Mouse (Mus musculus) forebrain, embryonic 13.5 days (tissue): ENCODE results near the gene Xylt1. TPM values are rescaled to one million over a fixed set of nuclear protein-coding genes. Genes with fewer than 3 reads are reported as not detected.

Experiments
- ATAC-seq: fragments of 200-750 bp; cut with Nextera tagmentation; 2 replicates; pipeline ENCODE4 v1.8.0; 2017
- H3K27ac ChIP-seq: fragments of 300-500 bp; sonication (generic); 2 replicates; pipeline ENCODE4 v1.5.1; 2015; ENCODE audit warnings: inconsistent platforms, mild to moderate bottlenecking, moderate library complexity
- H3K27me3 ChIP-seq: fragments of 300-500 bp; sonication (generic); 2 replicates; pipeline ENCODE4 v1.6.1; 2015; ENCODE audit warnings: mild to moderate bottlenecking, inconsistent platforms
- H3K36me3 ChIP-seq: fragments of 300-500 bp; sonication (generic); 2 replicates; pipeline ENCODE4 v1.6.1; 2015; ENCODE audit warnings: mild to moderate bottlenecking, inconsistent platforms; ENCODE audit not compliant: poor library complexity, severe bottlenecking
- H3K4me1 ChIP-seq: fragments of 300-500 bp; sonication (generic); 2 replicates; pipeline ENCODE4 v1.6.1; 2015; ENCODE audit warnings: inconsistent platforms
- H3K4me2 ChIP-seq: fragments of 300-500 bp; sonication (generic); 2 replicates; pipeline ENCODE4 v1.6.1; 2015; ENCODE audit warnings: inconsistent platforms, mild to moderate bottlenecking, moderate library complexity
- H3K4me3 ChIP-seq: fragments of 300-500 bp; sonication (generic); 2 replicates; pipeline ENCODE4 v1.5.1; 2015; ENCODE audit warnings: mild to moderate bottlenecking, inconsistent platforms
- H3K9ac ChIP-seq: fragments of 300-500 bp; sonication (generic); 2 replicates; pipeline ENCODE4 v1.6.1; 2015; ENCODE audit warnings: mild to moderate bottlenecking, inconsistent platforms
- H3K9me3 ChIP-seq: fragments of 300-500 bp; sonication (generic); replicated peaks from 2 replicates; pipeline ENCODE4 v1.6.1; 2016; ENCODE audit warnings: inconsistent platforms
- whole genome bisulfite sequencing: fragments of 180-500 bp; shearing (Covaris S2); methylation state at CpG from one replicate; pipeline ENCODE4 v1.1.7; 2015; 5-methylcytosine and 5-hydroxymethylcytosine counted together
- polyA plus RNA-seq: library from polyadenylated mRNA; unstranded; fragments of >200 nt; fragmentation: Nextera tagmentation; extraction: Ambion mirVana; gene quantifications from 2 replicates; pipeline ENCODE4 v1.2.1, GENCODE M21; 2015

Gene Xylt1
- polyA plus RNA-seq, 1 experiment from 2014 or later: 2.5 TPM

GRCm38 (mm10) chr7:117539931-117540330 lies 159.2 kb downstream of the Xylt1 start:
- Histone ChIP-seq H3K9ac (no peak overlapping the region), H3K9me3 (no peaks in the 10 kb centered on the region), H3K36me3 (no peaks in the 10 kb centered on the region), H3K4me2 (no peak overlapping the region), H3K27ac (no peak overlapping the region), H3K4me1 (peaks cover 20% of the 10 kb centered on the region; the same call in 1 of the 2 replicates), H3K4me3 (no peak overlapping the region), H3K27me3 (no peaks in the 10 kb centered on the region)
- 82% methylated on average over 5 of the region's 5 CpGs for WGBS
- ATAC-seq: no peak

GRCm38 (mm10) chr7:117540413-117540812 lies 159.6 kb downstream of the Xylt1 start:
- peaks cover 20% of the 10 kb centered on the region; the same call in 1 of the 2 replicates for H3K4me1 ChIP-seq
- H3K36me3 ChIP-seq: no peaks in the 10 kb centered on the region
- H3K4me2 ChIP-seq: no peak overlapping the region
- ATAC-seq: no peak
- 67% methylated on average over 5 of the region's 5 CpGs for WGBS
- no peak overlapping the region for H3K4me3 ChIP-seq
- no peaks in the 10 kb centered on the region for H3K27me3 ChIP-seq
- H3K9me3 ChIP-seq: no peaks in the 10 kb centered on the region
- H3K9ac ChIP-seq: no peak overlapping the region
- H3K27ac ChIP-seq: no peak overlapping the region

- Histone ChIP-seq H3K9ac (no peak overlapping the region), H3K9me3 (no peaks in the 10 kb centered on the region), H3K4me2 (no peak overlapping the region), H3K36me3 (no peaks in the 10 kb centered on the region), H3K4me3 (no peak overlapping the region), H3K27me3 (no peaks in the 10 kb centered on the region), H3K27ac (no peak overlapping the region), H3K4me1 (peaks cover 20% of the 10 kb centered on the region; the same call in 1 of the 2 replicates)
- 73% methylated on average over 1 of the region's 1 CpGs for WGBS
- ATAC-seq: no peak
Observed at GRCm38 (mm10) chr7:117541056-117541455, 160.3 kb downstream of the Xylt1 start.

GRCm38 (mm10) chr7:117541681-117542080 lies 160.9 kb downstream of the Xylt1 start:
- H3K9ac ChIP-seq: no peak overlapping the region
- H3K4me1 ChIP-seq: peaks cover 20% of the 10 kb centered on the region; the same call in 1 of the 2 replicates
- H3K9me3 ChIP-seq: no peaks in the 10 kb centered on the region
- H3K27ac ChIP-seq: no peak overlapping the region
- H3K36me3 ChIP-seq: no peaks in the 10 kb centered on the region
- H3K4me2 ChIP-seq: no peak overlapping the region
- ATAC-seq: no peak
- no peaks in the 10 kb centered on the region for H3K27me3 ChIP-seq
- H3K4me3 ChIP-seq: no peak overlapping the region
- 77% methylated on average over 3 of the region's 3 CpGs for WGBS

- Histone ChIP-seq H3K4me3 (no peak overlapping the region), H3K9me3 (no peaks in the 10 kb centered on the region), H3K27me3 (no peaks in the 10 kb centered on the region), H3K4me1 (peaks cover 25% of the 10 kb centered on the region), H3K27ac (no peak overlapping the region), H3K9ac (no peak overlapping the region), H3K36me3 (no peaks in the 10 kb centered on the region), H3K4me2 (no peak overlapping the region)
- no peak for ATAC-seq
- WGBS: 62% methylated on average over 8 of the region's 8 CpGs
Observed at GRCm38 (mm10) chr7:117543041-117543440, 162.3 kb downstream of the Xylt1 start.

GRCm38 (mm10) chr7:117544126-117544525 lies 163.3 kb downstream of the Xylt1 start:
- no peaks in the 10 kb centered on the region for H3K9me3 ChIP-seq
- no peak overlapping the region for H3K27ac ChIP-seq
- H3K9ac ChIP-seq: no peak overlapping the region
- WGBS: 61% methylated on average over 2 of the region's 2 CpGs
- H3K36me3 ChIP-seq: no peaks in the 10 kb centered on the region
- no peak for ATAC-seq
- no peak overlapping the region for H3K4me2 ChIP-seq
- no peak overlapping the region for H3K4me3 ChIP-seq
- H3K27me3 ChIP-seq: no peaks in the 10 kb centered on the region
- peaks cover 29% of the 10 kb centered on the region for H3K4me1 ChIP-seq

- Histone ChIP-seq H3K4me2 (no peak overlapping the region), H3K4me1 (peaks cover 46% of the 10 kb centered on the region), H3K27ac (no peak overlapping the region), H3K27me3 (no peaks in the 10 kb centered on the region), H3K9me3 (no peaks in the 10 kb centered on the region), H3K36me3 (no peaks in the 10 kb centered on the region), H3K9ac (no peak overlapping the region), H3K4me3 (no peak overlapping the region)
- no peak for ATAC-seq
- 65% methylated on average over 8 of the region's 8 CpGs for WGBS
Observed at GRCm38 (mm10) chr7:117548301-117548700, 167.5 kb downstream of the Xylt1 start.

- peak; percentile 53; the same call in 1 of the 2 replicates for ATAC-seq
- peaks cover 64% of the 10 kb centered on the region for H3K4me1 ChIP-seq
Observed at GRCm38 (mm10) chr7:117550916-117551549, 170.3 kb downstream of the Xylt1 start.

GRCm38 (mm10) chr7:117553228-117553627 lies 172.4 kb downstream of the Xylt1 start:
- Histone ChIP-seq H3K27me3 (0 out of 2 replicates have a peak, but pooled peaks cover 3% of the 10 kb centered on the region), H3K4me1 (peaks cover 75% of the 10 kb centered on the region), H3K9ac (no peak overlapping the region), H3K4me3 (no peak overlapping the region), H3K36me3 (no peaks in the 10 kb centered on the region), H3K4me2 (no peak overlapping the region), H3K9me3 (no peaks in the 10 kb centered on the region), H3K27ac (no peak overlapping the region)
- ATAC-seq: peak; percentile 41; the same call in 1 of the 2 replicates
- 39% methylated on average over 12 of the region's 12 CpGs for WGBS

More at GRCm38 (mm10) chr7:117550916-117551549, 170.3 kb downstream of the Xylt1 start:
- 24% methylated on average over 16 of the region's 16 CpGs for WGBS
- Histone ChIP-seq H3K9ac (no peak overlapping the region), H3K27ac (peak overlapping the region; percentile 62; the same call in 1 of the 2 replicates), H3K9me3 (no peaks in the 10 kb centered on the region), H3K36me3 (no peaks in the 10 kb centered on the region), H3K27me3 (0 out of 2 replicates have a peak, but pooled peaks cover 3% of the 10 kb centered on the region), H3K4me3 (no peak overlapping the region), H3K4me2 (no peak overlapping the region)

- Histone ChIP-seq H3K36me3 (no peaks in the 10 kb centered on the region), H3K4me3 (no peak overlapping the region), H3K27me3 (0 out of 2 replicates have a peak, but pooled peaks cover 3% of the 10 kb centered on the region), H3K4me1 (peaks cover 64% of the 10 kb centered on the region), H3K9ac (no peak overlapping the region), H3K4me2 (no peak overlapping the region), H3K27ac (0 out of 2 replicates have a peak overlapping the region, but pooled peaks have one; percentile 1), H3K9me3 (no peaks in the 10 kb centered on the region)
- WGBS: 59% methylated on average over 2 of the region's 2 CpGs
- no peak; the same call in 1 of the 2 replicates for ATAC-seq
Observed at GRCm38 (mm10) chr7:117555735-117556134, 175.0 kb downstream of the Xylt1 start.

GRCm38 (mm10) chr7:117558166-117558565 lies 177.4 kb downstream of the Xylt1 start:
- H3K27ac ChIP-seq: no peak overlapping the region
- no peak overlapping the region for H3K4me3 ChIP-seq
- no peak for ATAC-seq
- 32% methylated on average over 2 of the region's 2 CpGs for WGBS
- no peak overlapping the region for H3K9ac ChIP-seq
- H3K36me3 ChIP-seq: no peaks in the 10 kb centered on the region; the same call in 1 of the 2 replicates
- H3K9me3 ChIP-seq: no peaks in the 10 kb centered on the region
- H3K27me3 ChIP-seq: 0 out of 2 replicates have a peak, but pooled peaks cover 3% of the 10 kb centered on the region
- H3K4me1 ChIP-seq: peaks cover 42% of the 10 kb centered on the region
- H3K4me2 ChIP-seq: no peak overlapping the region

GRCm38 (mm10) chr7:117559051-117559450 lies 178.3 kb downstream of the Xylt1 start:
- no peak for ATAC-seq
- H3K9me3 ChIP-seq: no peaks in the 10 kb centered on the region
- no peaks in the 10 kb centered on the region; the same call in 1 of the 2 replicates for H3K36me3 ChIP-seq
- peaks cover 36% of the 10 kb centered on the region for H3K4me1 ChIP-seq
- H3K27me3 ChIP-seq: no peaks in the 10 kb centered on the region
- no peak overlapping the region for H3K4me2 ChIP-seq
- H3K4me3 ChIP-seq: no peak overlapping the region
- H3K27ac ChIP-seq: no peak overlapping the region
- 96% methylated on average over 3 of the region's 3 CpGs for WGBS
- H3K9ac ChIP-seq: no peak overlapping the region
